ENCODE assay signal across 9 mouse cellular contexts in the genomic region with DNA sequence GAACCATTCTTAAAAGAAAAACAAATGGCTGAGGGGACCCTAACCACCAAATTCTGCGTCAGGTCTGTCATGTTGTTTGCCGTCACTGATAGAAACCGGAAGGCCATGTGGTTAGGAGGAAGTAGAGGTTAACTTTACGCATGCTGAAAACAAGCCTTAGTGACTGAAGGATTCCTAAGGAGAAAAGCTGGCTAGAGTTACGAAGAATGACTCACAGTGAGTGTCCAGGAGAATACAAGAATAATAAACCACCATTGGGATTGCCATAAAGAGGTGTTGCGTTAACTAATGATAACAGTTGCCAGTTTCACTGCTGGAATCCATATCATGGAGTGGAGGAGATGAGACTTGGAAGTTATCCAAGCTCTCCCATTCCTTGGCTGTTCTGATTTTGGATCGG. TPM values are rescaled to one million over a fixed set of nuclear protein-coding genes. Genes with fewer than 3 reads are reported as not detected.
DNase-seq lines count a peak whose midpoint lies in the region; ATAC-seq and TF ChIP-seq lines count a peak whose summit lies in the region.
"Had no signal": no experiment of that assay in that cellular context is flagged by ENCODE, and none has a peak within 500 bp of the region (broad histone marks: within the 10 kb centered on the region; RNA-seq: fewer than 3 reads in every experiment).

No protein-coding gene starts in this region.

- peaks cover 1% of the 10 kb centered on the region; the same call in 1 of the 2 replicates for H3K36me3 ChIP-seq in embryonic facial prominence, embryonic 12.5 days
- no peaks in the 10 kb centered on the region for H3K36me3 ChIP-seq in embryonic facial prominence, embryonic 10.5 days (replicated peaks)
- peaks cover 3% of the 10 kb centered on the region; the same call in 1 of the 2 replicates for H3K36me3 ChIP-seq in liver, embryonic 12.5 days
- H3K36me3 ChIP-seq in liver, embryonic 11.5 days (ENCODE audit: control insufficient read depth, insufficient read depth, low read length): no peaks in the 10 kb centered on the region; the same call in 1 of the 2 replicates
- H3K36me3 ChIP-seq in heart, postnatal 0 days (replicated peaks; ENCODE audit: control insufficient read depth, insufficient read depth, low read length): peaks cover 27% of the 10 kb centered on the region

- 0 out of 2 replicates have a peak overlapping the region, but pooled peaks have one; percentile 38 for H3K27ac ChIP-seq in embryonic facial prominence, embryonic 12.5 days
- no peak overlapping the region for H3K27ac ChIP-seq in embryonic facial prominence, embryonic 10.5 days (replicated peaks)
- H3K27ac ChIP-seq in liver, embryonic 12.5 days: peak overlapping the region; percentile 22; the same call in 1 of the 2 replicates
- H3K27ac ChIP-seq in liver, embryonic 11.5 days (ENCODE audit: low read depth, low read length): no peak overlapping the region
- H3K27ac ChIP-seq in heart, postnatal 0 days (ENCODE audit: low read depth): peak overlapping the region; percentile 43

- no peak overlapping the region for H3K9ac ChIP-seq in embryonic facial prominence, embryonic 12.5 days
- no peak overlapping the region for H3K9ac ChIP-seq in liver, embryonic 12.5 days
- no peak overlapping the region for H3K9ac ChIP-seq in liver, embryonic 11.5 days (ENCODE audit: low read depth, low read length)
- H3K9ac ChIP-seq in heart, postnatal 0 days (replicated peaks; ENCODE audit: low read depth, low read length): no peak overlapping the region

- no peak for DNase-seq in embryonic facial prominence, embryonic 10.5 days (ENCODE audit: low spot score)
- DNase-seq in liver, embryonic 11.5 days (ENCODE audit: low spot score): no peak
- peak; percentile 45 for DNase-seq in heart, postnatal 0 days (ENCODE audit: low spot score)
- no peak for DNase-seq in gastrocnemius, postnatal 25 days
- DNase-seq in gastrocnemius, adult 18-20 months (ENCODE audit: low spot score): no peak
- DNase-seq: cerebellum, adult 8-10 months had no signal

- no peak overlapping the region for H3K4me2 ChIP-seq in embryonic facial prominence, embryonic 12.5 days (replicated peaks)
- no peak overlapping the region for H3K4me2 ChIP-seq in liver, embryonic 12.5 days
- no peak overlapping the region for H3K4me2 ChIP-seq in liver, embryonic 11.5 days
- no peak overlapping the region for H3K4me2 ChIP-seq in heart, postnatal 0 days (ENCODE audit: low read depth, low read length)

- H3K4me1 ChIP-seq in embryonic facial prominence, embryonic 12.5 days: peaks cover 11% of the 10 kb centered on the region; the same call in 1 of the 2 replicates
- H3K4me1 ChIP-seq in embryonic facial prominence, embryonic 10.5 days: peaks cover 8% of the 10 kb centered on the region; the same call in 1 of the 2 replicates
- H3K4me1 ChIP-seq in liver, embryonic 12.5 days: peaks cover 9% of the 10 kb centered on the region; the same call in 1 of the 2 replicates
- H3K4me1 ChIP-seq in liver, embryonic 11.5 days (replicated peaks; ENCODE audit: control insufficient read depth, insufficient read depth, low read length): peaks cover 2% of the 10 kb centered on the region; the same call in 1 of the 2 replicates
- H3K4me1 ChIP-seq in heart, postnatal 0 days (ENCODE audit: control insufficient read depth, insufficient read depth): peaks cover 24% of the 10 kb centered on the region

- H3K9me3 ChIP-seq in embryonic facial prominence, embryonic 12.5 days: no peaks in the 10 kb centered on the region
- H3K9me3 ChIP-seq in embryonic facial prominence, embryonic 10.5 days: no peaks in the 10 kb centered on the region
- H3K9me3 ChIP-seq in liver, embryonic 12.5 days (replicated peaks): no peaks in the 10 kb centered on the region
- no peaks in the 10 kb centered on the region for H3K9me3 ChIP-seq in liver, embryonic 11.5 days (ENCODE audit: control insufficient read depth, low read length)
- no peaks in the 10 kb centered on the region for H3K9me3 ChIP-seq in heart, postnatal 0 days (replicated peaks; ENCODE audit: control insufficient read depth, low read length)

- no peak overlapping the region for H3K4me3 ChIP-seq in embryonic facial prominence, embryonic 12.5 days
- no peak overlapping the region for H3K4me3 ChIP-seq in embryonic facial prominence, embryonic 10.5 days
- no peak overlapping the region for H3K4me3 ChIP-seq in liver, embryonic 12.5 days
- H3K4me3 ChIP-seq in liver, embryonic 11.5 days (ENCODE audit: low read depth, low read length): no peak overlapping the region
- no peak overlapping the region for H3K4me3 ChIP-seq in heart, postnatal 0 days (ENCODE audit: low read depth, low read length)

- 66% methylated on average over 7 of the region's 7 CpGs for WGBS in embryonic facial prominence, embryonic 12.5 days
- 77% methylated on average over 7 of the region's 7 CpGs for WGBS in embryonic facial prominence, embryonic 10.5 days
- 51% methylated on average over 7 of the region's 7 CpGs for WGBS in liver, embryonic 12.5 days (ENCODE audit: insufficient replicate concordance)
- 60% methylated on average over 7 of the region's 7 CpGs for WGBS in liver, embryonic 11.5 days
- 28% methylated on average over 7 of the region's 7 CpGs for WGBS in heart, postnatal 0 days

- no peaks in the 10 kb centered on the region for H3K27me3 ChIP-seq in embryonic facial prominence, embryonic 12.5 days
- no peaks in the 10 kb centered on the region for H3K27me3 ChIP-seq in embryonic facial prominence, embryonic 10.5 days (replicated peaks; ENCODE audit: low read depth, poor library complexity, severe bottlenecking)
- no peaks in the 10 kb centered on the region for H3K27me3 ChIP-seq in liver, embryonic 12.5 days (replicated peaks)
- H3K27me3 ChIP-seq in liver, embryonic 11.5 days (replicated peaks; ENCODE audit: control insufficient read depth, insufficient read depth, low read length): no peaks in the 10 kb centered on the region
- H3K27me3 ChIP-seq in heart, postnatal 0 days (ENCODE audit: control insufficient read depth, insufficient read depth, low read length): no peaks in the 10 kb centered on the region

- TF ChIP-seq CTCF in heart, postnatal 0 days (IDR thresholded peaks at IDR 0.05; ENCODE audit: low read depth): no peak

- no peak for ATAC-seq in embryonic facial prominence, embryonic 12.5 days (ENCODE audit: insufficient number of reproducible peaks, insufficient read depth, low FRiP score, low TSS enrichment)
- ATAC-seq in liver, embryonic 12.5 days: no peak
- no peak for ATAC-seq in liver, embryonic 11.5 days (replicated peaks; ENCODE audit: low FRiP score)
- no peak for ATAC-seq in heart, postnatal 0 days (ENCODE audit: insufficient read depth, low read depth)
- ATAC-seq in neutrophil, adult 5-6 weeks (ENCODE audit: extremely low read depth, insufficient number of reproducible peaks, low FRiP score, poor library complexity, severe bottlenecking): 0 out of 2 replicates have a peak, but pooled peaks have one; percentile 51

- no peak for TF ChIP-seq EP300 in heart, postnatal 0 days (IDR thresholded peaks at IDR 0.05; ENCODE audit: low read depth)

RNA-seq across cellular contexts. Expression of gene Mettl14, which starts 51.0 kb away (rescaled TPM):
- 33.8 and 35.9 TPM in 2 replicates for polyA plus RNA-seq in embryonic facial prominence, embryonic 12.5 days (2016; fragmentation: Nextera tagmentation; extraction: Ambion mirVana)
- polyA plus RNA-seq in embryonic facial prominence, embryonic 10.5 days (2016; fragmentation: Nextera tagmentation; extraction: Ambion mirVana): 30.5 and 32.3 TPM in 2 replicates
- 12.7 and 13.4 TPM in 2 replicates for polyA plus RNA-seq in liver, embryonic 12.5 days (2016; fragmentation: Nextera tagmentation; extraction: Ambion mirVana)
- polyA plus RNA-seq in liver, embryonic 11.5 days (2014; fragmentation: Nextera tagmentation; extraction: Ambion mirVana): 17.9 and 18.2 TPM in 2 replicates
- total RNA-seq in heart, postnatal 0 days (2014; rRNA removed; ENCODE audit: low replicate concordance): 4.4 and 4.7 TPM in 2 replicates
- 15.1 and 15.2 TPM in 2 replicates for polyA plus RNA-seq in heart, postnatal 0 days (2015; fragmentation: Nextera tagmentation; extraction: Ambion mirVana)
- 21.2 and 24.7 TPM in 2 replicates for total RNA-seq in neutrophil, adult 5-6 weeks (2017)
- total RNA-seq in gastrocnemius, postnatal 25 days (2021): 1 to 10 TPM; 5.7 to 8.3 TPM
- 1 to 10 TPM; 8.8 to 9.7 TPM for total RNA-seq in gastrocnemius, adult 18-20 months (2021)

Comparison
In these comparisons a context has a peak if more than half of its experiments do, and no peak if none do; other contexts are left out.
1. H3K27ac ChIP-seq: peak in embryonic facial prominence, embryonic 12.5 days (single experiment), liver, embryonic 12.5 days (single experiment) and heart, postnatal 0 days (single experiment); none in embryonic facial prominence, embryonic 10.5 days (single experiment) and liver, embryonic 11.5 days (single experiment).